Mouse (Mus musculus): Measurements from ENCODE around the gene Duoxa2. TPM values are rescaled to one million over a fixed set of nuclear protein-coding genes. Genes with fewer than 3 reads are reported as not detected.

Duoxa2 gene
- polyA plus RNA-seq, 1 experiment from 2014 or later, result not detected

GRCm38 (mm10) chr2:122299911-122300655, 1.4 kb downstream of the Duoxa2 start:
- H3K4me1 ChIP-seq, result peaks cover 40% of the 10 kb centered on the region
- WGBS, result 7% methylated on average over 14 of the region's 14 CpGs

GRCm38 (mm10) chr2:122300656-122301020, 1.9 kb downstream of the Duoxa2 start:
- H3K27ac ChIP-seq, result no peak overlapping the region
- no peak overlapping the region for H3K4me3 ChIP-seq
- WGBS, result 5% methylated on average over 14 of the region's 14 CpGs
- no peaks in the 10 kb centered on the region for H3K36me3 ChIP-seq
- H3K4me1 ChIP-seq, result peaks cover 39% of the 10 kb centered on the region
- no peaks in the 10 kb centered on the region for H3K9me3 ChIP-seq (replicated peaks)
- DNase-seq (ENCODE audit: low spot score), result no peak
- peaks cover 99% of the 10 kb centered on the region for H3K27me3 ChIP-seq (ENCODE audit: low read depth, poor library complexity, severe bottlenecking)

More at GRCm38 (mm10) chr2:122299911-122300655, 1.4 kb downstream of the Duoxa2 start:
- no peak overlapping the region for H3K4me3 ChIP-seq
- H3K27me3 ChIP-seq (ENCODE audit: low read depth, poor library complexity, severe bottlenecking), result peaks cover 99% of the 10 kb centered on the region
- H3K27ac ChIP-seq, result no peak overlapping the region
- H3K36me3 ChIP-seq, result no peaks in the 10 kb centered on the region
- peak; percentile 35 for DNase-seq (ENCODE audit: low spot score)
- no peaks in the 10 kb centered on the region for H3K9me3 ChIP-seq (replicated peaks)

GRCm38 (mm10) chr2:122301081-122301920, 2.6 kb downstream of the Duoxa2 start:
- H3K4me3 ChIP-seq, result peak overlapping the region; percentile 44
- DNase-seq (ENCODE audit: low spot score), result peak; percentile 60

GRCm38 (mm10) chr2:122301921-122302573, 3.3 kb downstream of the Duoxa2 start:
- no peaks in the 10 kb centered on the region for H3K36me3 ChIP-seq
- DNase-seq (ENCODE audit: low spot score), result no peak
- WGBS, result 11% methylated on average over 23 of the region's 23 CpGs

More at GRCm38 (mm10) chr2:122301081-122301920, 2.6 kb downstream of the Duoxa2 start:
- WGBS, result 1% methylated on average over 48 of the region's 48 CpGs
- H3K27me3 ChIP-seq (ENCODE audit: low read depth, poor library complexity, severe bottlenecking), result peaks cover 98% of the 10 kb centered on the region
- no peaks in the 10 kb centered on the region for H3K36me3 ChIP-seq
- H3K4me1 ChIP-seq, result peaks cover 36% of the 10 kb centered on the region
- H3K27ac ChIP-seq, result peak overlapping the region; percentile 30; the same call in 1 of the 2 replicates
- no peaks in the 10 kb centered on the region for H3K9me3 ChIP-seq (replicated peaks)

GRCm38 (mm10) chr2:122302574-122303241, 4.0 kb downstream of the Duoxa2 start:
- WGBS, result 14% methylated on average over 9 of the region's 9 CpGs
- peak; percentile 72 for DNase-seq (ENCODE audit: low spot score)
- Histone ChIP-seq H3K27ac (no peak overlapping the region), H3K4me3 (no peak overlapping the region), H3K9me3 (replicated peaks) (no peaks in the 10 kb centered on the region), H3K4me1 (peaks cover 25% of the 10 kb centered on the region), H3K36me3 (no peaks in the 10 kb centered on the region), H3K27me3 (ENCODE audit: low read depth, poor library complexity, severe bottlenecking) (peaks cover 97% of the 10 kb centered on the region)

More at GRCm38 (mm10) chr2:122301921-122302573, 3.3 kb downstream of the Duoxa2 start:
- H3K27ac ChIP-seq, result no peak overlapping the region
- peak overlapping the region; percentile 44 for H3K4me3 ChIP-seq
- H3K9me3 ChIP-seq (replicated peaks), result no peaks in the 10 kb centered on the region
- H3K27me3 ChIP-seq (ENCODE audit: low read depth, poor library complexity, severe bottlenecking), result peaks cover 98% of the 10 kb centered on the region
- peaks cover 31% of the 10 kb centered on the region for H3K4me1 ChIP-seq

- Histone ChIP-seq H3K4me1 (peaks cover 13% of the 10 kb centered on the region), H3K9me3 (replicated peaks) (no peaks in the 10 kb centered on the region), H3K27ac (no peak overlapping the region), H3K4me3 (no peak overlapping the region), H3K36me3 (no peaks in the 10 kb centered on the region), H3K27me3 (ENCODE audit: low read depth, poor library complexity, severe bottlenecking) (peaks cover 90% of the 10 kb centered on the region)
- 89% methylated on average over 6 of the region's 6 CpGs for WGBS
- DNase-seq (ENCODE audit: low spot score), result no peak
Observed at GRCm38 (mm10) chr2:122304544-122304943, 5.8 kb downstream of the Duoxa2 start.

- Histone ChIP-seq H3K4me1 (peaks cover 13% of the 10 kb centered on the region), H3K27ac (no peak overlapping the region), H3K9me3 (replicated peaks) (no peaks in the 10 kb centered on the region), H3K27me3 (ENCODE audit: low read depth, poor library complexity, severe bottlenecking) (peaks cover 88% of the 10 kb centered on the region), H3K36me3 (no peaks in the 10 kb centered on the region), H3K4me3 (no peak overlapping the region)
- 85% methylated on average over 16 of the region's 16 CpGs for WGBS
- DNase-seq (ENCODE audit: low spot score), result no peak
Observed at GRCm38 (mm10) chr2:122305097-122305892, 6.6 kb downstream of the Duoxa2 start.

GRCm38 (mm10) chr2:122306184-122306583, 7.5 kb downstream of the Duoxa2 start:
- Histone ChIP-seq H3K27ac (no peak overlapping the region), H3K36me3 (no peaks in the 10 kb centered on the region), H3K9me3 (replicated peaks) (no peaks in the 10 kb centered on the region), H3K4me3 (no peak overlapping the region), H3K27me3 (ENCODE audit: low read depth, poor library complexity, severe bottlenecking) (peaks cover 88% of the 10 kb centered on the region), H3K4me1 (peaks cover 10% of the 10 kb centered on the region)
- no peak for DNase-seq (ENCODE audit: low spot score)
- 55% methylated on average over 4 of the region's 4 CpGs for WGBS

GRCm38 (mm10) chr2:122309647-122310046, 10.9 kb downstream of the Duoxa2 start:
- peaks cover 88% of the 10 kb centered on the region for H3K27me3 ChIP-seq (ENCODE audit: low read depth, poor library complexity, severe bottlenecking)

GRCm38 (mm10) chr2:122311561-122311960, 12.9 kb downstream of the Duoxa2 start:
- peaks cover 8% of the 10 kb centered on the region for H3K4me1 ChIP-seq
- no peak overlapping the region for H3K4me3 ChIP-seq
- no peak for DNase-seq (ENCODE audit: low spot score)
- no peaks in the 10 kb centered on the region for H3K36me3 ChIP-seq
- no peak overlapping the region for H3K27ac ChIP-seq
- 60% methylated on average over 2 of the region's 2 CpGs for WGBS
- no peaks in the 10 kb centered on the region for H3K9me3 ChIP-seq (replicated peaks)
- H3K27me3 ChIP-seq (ENCODE audit: low read depth, poor library complexity, severe bottlenecking), result peaks cover 85% of the 10 kb centered on the region

More at GRCm38 (mm10) chr2:122309647-122310046, 10.9 kb downstream of the Duoxa2 start:
- Histone ChIP-seq H3K9me3 (replicated peaks) (no peaks in the 10 kb centered on the region), H3K4me1 (peaks cover 8% of the 10 kb centered on the region), H3K27ac (no peak overlapping the region), H3K4me3 (no peak overlapping the region), H3K36me3 (no peaks in the 10 kb centered on the region)
- WGBS, result 53% methylated on average over 3 of the region's 3 CpGs
- no peak for DNase-seq (ENCODE audit: low spot score)

GRCm38 (mm10) chr2:122312722-122313417, 14.2 kb downstream of the Duoxa2 start:
- peaks cover 8% of the 10 kb centered on the region for H3K4me1 ChIP-seq
- peak overlapping the region; percentile 38; the same call in 1 of the 2 replicates for H3K4me3 ChIP-seq
- H3K36me3 ChIP-seq, result no peaks in the 10 kb centered on the region
- peak; percentile 83 for DNase-seq (ENCODE audit: low spot score)
- H3K27ac ChIP-seq, result no peak overlapping the region
- WGBS, result 4% methylated on average over 27 of the region's 27 CpGs
- H3K27me3 ChIP-seq (ENCODE audit: low read depth, poor library complexity, severe bottlenecking), result peaks cover 77% of the 10 kb centered on the region
- H3K9me3 ChIP-seq (replicated peaks), result no peaks in the 10 kb centered on the region

Measured in limb, embryonic 10.5 days (tissue).